Mouse (Mus musculus) gastrocnemius, postnatal 4 days (tissue): ENCODE measurements around the gene Ampd2. TPM values are rescaled to one million over a fixed set of nuclear protein-coding genes. Genes with fewer than 3 reads are reported as not detected.

Experiments used
- total RNA-seq, 2 experiments: library from RNA; stranded (reverse); gene quantifications; 2 replicates each; pipeline ENCODE4 v1.2.3; 2021

Gene Ampd2
- total RNA-seq, 2 experiments from 2014 or later: 20.2 to 22.2 TPM

Other genes starting within 250 kb of the Ampd2 start
- gene Eps8l3, start 209.4 kb downstream of the Ampd2 start, total RNA-seq: not detected
- 10 to 100 TPM; 49.2 to 51.0 TPM for gene Gstm5, start 190.8 kb downstream of the Ampd2 start, total RNA-seq
- 10 to 100 TPM in 1 of 2 experiments, 1 to 10 TPM in 1; 9.0 to 11.4 TPM for gene Gstm7, start 154.8 kb downstream of the Ampd2 start, total RNA-seq
- 1 to 10 TPM; 1.7 to 1.9 TPM for gene Gstm6, start 142.9 kb downstream of the Ampd2 start, total RNA-seq
- gene Gstm3, start 117.4 kb downstream of the Ampd2 start, total RNA-seq: not detected
- 10 to 100 TPM; 46.5 to 48.8 TPM for gene Gstm2, start 100.2 kb downstream of the Ampd2 start, total RNA-seq
- gene Gstm1, start 68.7 kb downstream of the Ampd2 start, total RNA-seq: 10 to 100 TPM; 59.6 to 61.2 TPM
- 1 to 10 TPM; 7.9 to 9.8 TPM for gene Gstm4, start 41.8 kb downstream of the Ampd2 start, total RNA-seq
- gene Gnat2, start 6.1 kb upstream of the Ampd2 start, total RNA-seq: under 1 TPM; 0.31 to 0.49 TPM
- gene Gnai3, start 59.5 kb upstream of the Ampd2 start, total RNA-seq: 10 to 100 TPM; 56.6 to 60.5 TPM
- gene Gpr61, start 68.2 kb upstream of the Ampd2 start, total RNA-seq: under 1 TPM; 0.18 to 0.22 TPM
- 10 to 100 TPM; 27.9 to 32.2 TPM for gene Amigo1, start 99.7 kb upstream of the Ampd2 start, total RNA-seq
- gene Cyb561d1, start 114.6 kb upstream of the Ampd2 start, total RNA-seq: 1 to 10 TPM; 4.5 to 6.1 TPM
- gene Atxn7l2, start 124.3 kb upstream of the Ampd2 start, total RNA-seq: 10 to 100 TPM; 16.4 to 27.7 TPM
- 100 to 1,000 TPM; 441 to 517 TPM for gene Sypl2, start 140.0 kb upstream of the Ampd2 start, total RNA-seq
- 100 to 1,000 TPM; 126 to 128 TPM for gene Psma5, start 170.3 kb upstream of the Ampd2 start, total RNA-seq
- gene Sort1, start 197.4 kb upstream of the Ampd2 start, total RNA-seq: 10 to 100 TPM; 54.6 to 59.9 TPM